Mouse (Mus musculus): ENCODE measurements around the gene Gm6408.
"Not testable (repeated sequence)": the region's sequence is repeated elsewhere in the genome, so short reads cannot be mapped to it uniquely, and the experiment has no call there.

Gm6408 gene

DNA sequence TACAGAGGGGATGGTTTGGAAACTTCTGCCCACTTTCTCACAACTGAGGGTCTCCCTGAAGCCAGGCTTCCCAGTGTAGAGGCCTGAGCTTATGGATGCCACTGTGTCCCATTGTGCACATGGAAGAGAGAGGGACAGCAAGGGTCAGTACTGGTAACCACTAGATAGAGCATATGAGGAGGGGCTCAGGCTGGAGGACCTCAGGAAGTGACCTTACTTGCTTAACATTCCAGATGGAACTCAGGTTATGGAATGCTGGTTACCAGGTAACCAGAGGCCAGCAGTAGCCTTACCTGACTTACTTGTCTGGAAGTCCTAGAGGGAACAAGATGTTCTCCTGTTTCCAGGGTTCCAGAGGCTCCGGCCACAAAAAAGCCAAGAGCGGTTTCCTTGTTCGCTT, at the start of gene Gm6408:
Gm6408 (plus strand) TSS at position 301 of the 400 bp plus-strand sequence.
- DNase-seq, result not testable (repeated sequence)

DNA sequence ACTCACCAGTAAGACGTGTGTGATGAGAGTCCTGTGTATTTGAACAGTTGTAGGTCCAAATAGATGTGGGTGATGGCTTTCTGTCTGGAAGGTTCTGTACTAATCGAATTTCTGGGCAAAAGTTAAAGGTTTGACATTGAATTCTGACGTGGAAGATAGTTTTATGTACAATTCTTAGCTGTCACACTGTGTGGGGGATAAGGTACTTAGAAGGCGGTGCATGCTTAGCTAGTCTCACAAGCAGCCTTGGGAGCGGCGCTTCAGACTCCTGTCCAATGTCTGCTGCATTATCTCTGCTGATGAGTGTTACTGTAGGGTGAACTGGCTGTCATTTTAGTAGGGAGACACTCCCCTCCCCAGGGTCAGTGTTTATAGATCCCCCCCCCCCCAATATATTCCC, 49.3 kb upstream of the Gm6408 start:
- no peak for DNase-seq

DNA sequence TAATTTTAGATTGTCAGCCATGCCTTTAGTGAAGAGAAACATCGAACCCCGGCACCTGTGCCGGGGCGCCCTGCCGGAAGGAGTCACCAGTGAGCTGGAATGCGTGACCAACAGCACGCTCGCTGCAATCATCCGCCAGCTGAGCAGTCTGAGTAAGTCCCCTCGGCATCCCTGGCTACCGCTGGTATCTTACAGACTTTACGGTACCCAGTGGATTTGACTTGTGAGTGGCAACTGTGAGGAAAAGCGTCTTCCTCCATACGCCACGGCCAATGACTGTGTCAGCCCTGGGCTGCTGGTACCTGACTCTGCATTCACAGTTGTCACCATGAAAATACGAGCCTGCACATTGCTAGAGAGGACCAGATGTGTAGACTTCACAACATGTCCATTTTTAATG, 46.4 kb upstream of the Gm6408 start:
- no peak for DNase-seq

- DNase-seq, result no peak
Measured at GRCm38 (mm10) chr5:146436796-146437195, 45.0 kb upstream of the Gm6408 start.

DNA sequence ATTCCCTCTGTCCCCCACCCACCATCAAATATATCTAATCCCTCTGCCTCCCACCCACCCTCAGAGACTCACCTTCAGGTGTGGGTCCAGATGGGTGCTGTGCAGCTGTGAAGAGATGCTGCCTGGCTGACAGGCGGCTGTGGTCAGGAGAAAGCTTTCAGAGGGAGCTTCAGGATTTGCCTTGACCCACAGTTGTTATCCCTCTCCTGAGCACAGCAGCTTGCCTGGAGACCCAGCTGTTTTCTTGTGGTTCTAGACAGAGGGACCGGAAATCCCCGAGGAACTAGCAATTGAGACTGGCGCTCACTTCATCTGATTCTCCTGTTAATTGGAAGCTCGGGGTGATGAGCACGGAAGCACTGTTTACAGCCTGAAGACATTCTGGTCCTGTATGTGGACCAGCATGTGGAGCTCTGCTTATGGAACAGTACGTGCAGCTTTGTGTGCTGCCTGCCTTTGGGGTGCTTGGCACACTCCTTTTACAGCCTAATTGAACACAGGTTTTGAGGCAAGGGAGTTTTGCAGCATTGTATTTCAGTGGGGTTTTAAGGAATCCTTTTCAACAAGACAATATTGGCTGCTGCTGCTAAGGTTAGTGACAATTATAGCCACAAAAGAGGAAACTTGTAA, 42.5 kb upstream of the Gm6408 start:
- DNase-seq, result no peak

DNA sequence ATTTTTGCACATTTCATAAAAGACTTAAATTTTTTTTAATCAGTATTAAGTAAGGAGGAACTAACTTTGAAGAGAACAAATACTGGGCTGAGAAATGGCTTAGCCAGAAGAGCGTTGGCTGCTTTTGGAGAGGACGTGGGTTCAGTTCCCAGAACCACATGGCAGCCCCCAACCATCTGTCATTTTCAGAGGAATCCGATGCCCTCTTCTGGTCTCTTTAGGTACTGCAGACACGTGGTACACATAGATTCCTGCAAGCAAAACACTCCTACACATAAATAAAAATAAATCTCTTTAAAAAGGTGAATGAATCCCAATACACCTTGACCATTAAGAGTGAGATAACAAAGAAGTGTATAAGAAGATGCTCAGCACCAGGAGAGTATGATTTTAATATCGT, 41.5 kb upstream of the Gm6408 start:
- DNase-seq, result no peak

DNA sequence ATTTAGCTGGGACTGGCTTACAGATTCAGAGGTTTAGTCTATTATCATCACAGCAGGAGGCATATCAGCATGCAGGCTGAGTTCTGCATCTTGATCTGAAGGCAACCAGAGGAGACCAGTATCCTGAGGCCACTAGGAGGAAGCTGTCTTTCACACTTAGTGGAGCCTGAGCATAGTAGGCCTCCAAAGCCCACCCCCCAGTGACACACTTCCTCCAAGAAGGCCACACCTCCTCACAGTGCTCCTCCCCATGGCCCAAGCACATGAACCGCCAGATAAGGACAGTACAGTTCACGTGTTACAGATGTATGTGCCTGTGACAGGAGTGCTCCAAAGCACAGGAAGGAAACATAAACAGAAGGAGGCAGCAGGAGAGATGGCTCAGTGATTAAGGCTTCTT, 39.0 kb upstream of the Gm6408 start:
- DNase-seq, result no peak

DNA sequence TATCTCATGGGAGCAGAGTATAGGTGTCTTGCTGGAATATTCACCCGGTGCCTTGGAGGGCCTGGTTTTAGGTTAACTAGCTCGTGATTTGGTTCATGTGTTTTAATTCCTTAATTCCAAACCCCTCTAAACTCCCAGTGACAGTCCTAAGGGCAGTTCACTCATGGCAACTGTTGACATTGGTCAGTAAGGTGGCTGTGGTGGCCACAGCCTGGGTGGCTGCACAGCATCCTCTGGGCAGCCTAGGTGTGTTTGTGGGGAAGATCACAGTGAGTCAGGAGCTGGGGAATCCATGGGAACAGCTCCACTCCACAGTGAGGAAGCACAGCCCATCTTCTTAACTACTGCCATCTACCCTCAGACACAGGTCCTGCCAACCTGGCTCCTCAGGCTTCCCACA, 35.1 kb upstream of the Gm6408 start:
- DNase-seq, result no peak

GRCm38 (mm10) chr5:146451592-146452254, 30.0 kb upstream of the Gm6408 start:
- no peak for DNase-seq

GRCm38 (mm10) chr5:146453556-146453955, 28.2 kb upstream of the Gm6408 start:
- no peak for DNase-seq

DNA sequence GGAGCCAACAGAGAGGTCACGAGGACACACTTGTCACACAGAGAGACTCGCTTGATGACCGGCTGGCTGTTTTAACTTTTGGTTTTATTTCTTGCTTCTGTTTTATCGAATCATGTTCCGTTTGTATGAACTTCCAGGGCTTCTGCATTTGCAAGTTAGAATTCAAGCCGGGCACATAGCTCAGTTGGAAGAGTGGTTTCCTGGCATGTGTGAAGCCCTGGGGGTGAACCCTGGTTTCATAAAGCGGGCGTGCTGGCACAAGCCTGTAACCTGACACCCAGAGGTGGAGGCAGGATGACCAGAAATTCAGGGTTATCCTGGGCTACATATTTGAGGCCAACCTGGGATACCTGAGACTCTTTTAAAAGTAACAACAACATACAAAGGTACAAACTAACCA, 20.2 kb upstream of the Gm6408 start:
- no peak for DNase-seq

- no peak for DNase-seq
Measured at GRCm38 (mm10) chr5:146466663-146467062, 15.1 kb upstream of the Gm6408 start.

- DNase-seq, result no peak
Measured at GRCm38 (mm10) chr5:146468311-146468710, 13.5 kb upstream of the Gm6408 start.

DNA sequence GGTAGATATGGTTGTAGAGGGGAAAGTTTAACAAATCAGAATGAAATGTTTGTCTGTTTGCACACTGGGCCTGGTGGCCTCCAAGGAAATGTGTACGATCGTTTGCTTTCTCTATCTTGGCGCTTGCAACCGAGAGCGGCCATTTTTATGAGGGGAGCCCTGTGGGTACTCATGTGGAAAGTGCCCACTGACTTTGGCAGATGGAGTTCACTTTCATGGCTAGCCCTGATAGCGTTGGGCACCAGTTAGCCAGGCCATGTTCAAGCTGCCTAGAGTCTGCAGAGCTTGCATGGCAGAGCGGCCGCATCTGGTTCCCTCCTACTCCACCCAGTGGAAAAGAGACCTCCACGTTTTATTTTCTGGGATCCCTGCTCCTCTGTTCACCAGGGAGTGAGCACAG, 10.9 kb upstream of the Gm6408 start:
- no peak for DNase-seq

DNA sequence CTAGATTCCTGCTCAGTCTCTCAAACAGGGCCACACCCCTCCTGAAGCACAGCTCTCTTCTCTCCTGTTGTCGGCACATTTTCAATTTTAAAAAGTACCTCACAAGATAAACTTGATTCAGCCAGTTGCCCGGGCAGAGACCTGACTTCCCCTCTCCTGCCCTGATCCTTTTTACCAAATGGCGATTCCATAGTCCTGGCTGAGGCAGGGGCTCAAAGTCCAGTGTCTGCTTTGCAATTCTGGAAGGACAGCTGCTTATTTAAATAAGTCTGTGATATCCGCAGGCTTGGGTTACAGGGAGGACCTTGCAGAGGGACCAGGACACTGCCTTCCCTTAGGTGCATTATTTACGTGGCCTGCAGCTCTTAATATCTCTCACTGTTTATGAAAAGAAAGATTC, 10.5 kb upstream of the Gm6408 start:
- no peak for DNase-seq

- DNase-seq, result no peak
Measured at GRCm38 (mm10) chr5:146471821-146472220, 9.9 kb upstream of the Gm6408 start.

- DNase-seq, result peak; percentile 25
Measured at GRCm38 (mm10) chr5:146479564-146479963, 2.2 kb upstream of the Gm6408 start.

- peak; percentile 24 for DNase-seq
Measured at GRCm38 (mm10) chr5:146488959-146489358, 7.2 kb downstream of the Gm6408 start.

DNA sequence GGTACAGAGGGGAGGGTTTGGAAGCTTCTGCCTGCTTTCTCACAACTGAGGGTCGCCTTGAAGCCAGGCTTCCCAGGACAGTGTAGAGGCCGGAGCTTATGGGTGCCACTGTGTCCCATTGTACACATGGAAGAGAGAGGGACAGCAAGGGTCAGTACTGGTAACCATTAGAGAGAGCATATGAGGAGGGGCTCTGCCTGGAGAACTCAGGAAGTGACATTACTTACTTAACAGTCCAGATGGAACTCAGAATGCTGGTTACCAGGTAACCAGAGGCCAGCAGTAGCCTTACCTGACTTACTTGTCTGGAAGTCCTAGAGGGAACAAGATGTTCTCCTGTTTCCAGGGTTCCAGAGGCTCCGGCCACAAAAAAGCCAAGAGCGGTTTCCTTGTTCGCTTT, 9.3 kb downstream of the Gm6408 start, which contains the start of gene Gm6370:
Gm6370 (plus strand) TSS at position 301 of the 400 bp plus-strand sequence.
- not testable (repeated sequence) for DNase-seq

DNA sequence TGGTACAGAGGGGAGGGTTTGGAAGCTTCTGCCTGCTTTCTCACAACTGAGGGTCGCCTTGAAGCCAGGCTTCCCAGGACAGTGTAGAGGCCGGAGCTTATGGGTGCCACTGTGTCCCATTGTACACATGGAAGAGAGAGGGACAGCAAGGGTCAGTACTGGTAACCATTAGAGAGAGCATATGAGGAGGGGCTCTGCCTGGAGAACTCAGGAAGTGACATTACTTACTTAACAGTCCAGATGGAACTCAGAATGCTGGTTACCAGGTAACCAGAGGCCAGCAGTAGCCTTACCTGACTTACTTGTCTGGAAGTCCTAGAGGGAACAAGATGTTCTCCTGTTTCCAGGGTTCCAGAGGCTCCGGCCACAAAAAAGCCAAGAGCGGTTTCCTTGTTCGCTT, 20.3 kb downstream of the Gm6408 start, which contains the start of gene 4930449I24Rik:
4930449I24Rik (plus strand) TSS at position 301 of the 400 bp plus-strand sequence.
- not testable (repeated sequence) for DNase-seq

GRCm38 (mm10) chr5:146513823-146514222, 32.1 kb downstream of the Gm6408 start, which contains the start of gene Gm3402:
Gm3402 (plus strand) TSS chr5:146514123.
- DNase-seq, result not testable (repeated sequence)

- DNase-seq, result not testable (repeated sequence)
Measured at GRCm38 (mm10) chr5:146525501-146525900, 43.7 kb downstream of the Gm6408 start, which contains the start of gene Gm3404. Gm3404 (plus strand) TSS chr5:146525801.

All from layer of hippocampus, adult 9-11 months (tissue).